Mouse (Mus musculus) B cell, adult 62 days (primary cell): Measurements from ENCODE around the gene Map3k21. TPM values are rescaled to one million over a fixed set of nuclear protein-coding genes. Genes with fewer than 3 reads are reported as not detected.

ENCODE experiments used
- total RNA-seq: library from RNA; stranded (reverse); gene quantifications from 4 replicates; pipeline ENCODE4 v1.2.4, GENCODE M21; 2023

The Map3k21 gene
- not detected in 4 replicates for total RNA-seq

GRCm38 (mm10) chr8:125910365-125911228 is at the start of gene Map3k21:
Gene Map3k21, plus strand, starts transcription at chr8:125910450.

GRCm38 (mm10) chr8:125897868-125898788 is 12.1 kb upstream of the Map3k21 start, which contains the start of gene Pcnx2:
Gene Pcnx2, minus strand, starts transcription at chr8:125898317.

GRCm38 (mm10) chr8:125995101-125995986 is 85.1 kb downstream of the Map3k21 start, which contains the start of gene Kcnk1:
Gene Kcnk1, plus strand, starts transcription at chr8:125995170.

Other genes with a start within 250 kb of the Map3k21 start
- 2.9 to 4.3 TPM (median 3.8 TPM) in 4 replicates for gene Map10, start 240.6 kb upstream of the Map3k21 start, total RNA-seq
- gene Ntpcr, start 180.5 kb upstream of the Map3k21 start, total RNA-seq, result 9.0 to 12.9 TPM (median 11.8 TPM) in 4 replicates
- not detected in 4 replicates for gene Pcnx2, start 12.1 kb upstream of the Map3k21 start, total RNA-seq
- 0.33 TPM in 1 of 4 replicates, not detected in the others for gene Kcnk1, start 84.7 kb downstream of the Map3k21 start, total RNA-seq